Mouse (Mus musculus) right cerebral cortex, postnatal 36 days (tissue): ENCODE measurements around the gene Gm498.

ENCODE experiments used
- DNase-seq, 2 experiments: peaks; one replicate each; pipeline ENCODE4 v3.0.0; 2022; ENCODE audit warnings: low spot score in 2 of 2, mixed read lengths in 1 of 2

Gene Gm498

GRCm38 (mm10) chr7:143866538-143866937 lies at the start of gene Gm498:
Gm498 (plus strand) TSS chr7:143866838.
- DNase-seq, result no peak

GRCm38 (mm10) chr7:143819201-143819600 lies 47.4 kb upstream of the Gm498 start:
- DNase-seq, result no peak

GRCm38 (mm10) chr7:143821241-143821640 lies 45.4 kb upstream of the Gm498 start:
- no peak for DNase-seq

- peak; percentile 98 for DNase-seq
These were observed 44.0 kb upstream of the Gm498 start, which contains the start of the genes Nadsyn1 and Dhcr7 for GRCm38 (mm10) chr7:143822375-143823265. Nadsyn1 (minus strand) TSS chr7:143822849. Dhcr7 (plus strand) TSS chr7:143823145.

GRCm38 (mm10) chr7:143823266-143823605 lies 43.4 kb upstream of the Gm498 start:
- no peak for DNase-seq

GRCm38 (mm10) chr7:143826985-143827384 lies 39.7 kb upstream of the Gm498 start:
- no peak for DNase-seq

- DNase-seq, result peak; percentile 96 to 98
These were observed 36.9 kb upstream of the Gm498 start for GRCm38 (mm10) chr7:143829504-143830331.

GRCm38 (mm10) chr7:143830399-143830798 lies 36.2 kb upstream of the Gm498 start:
- DNase-seq, result no peak

GRCm38 (mm10) chr7:143832196-143832595 lies 34.4 kb upstream of the Gm498 start:
- DNase-seq, result no peak

- no peak for DNase-seq
These were observed 34.0 kb upstream of the Gm498 start for GRCm38 (mm10) chr7:143832611-143833010.

GRCm38 (mm10) chr7:143833581-143834190 lies 33.0 kb upstream of the Gm498 start:
- no peak for DNase-seq

GRCm38 (mm10) chr7:143834316-143834715 lies 32.3 kb upstream of the Gm498 start:
- DNase-seq, result no peak

- DNase-seq, result no peak
These were observed 31.7 kb upstream of the Gm498 start for GRCm38 (mm10) chr7:143834972-143835371.

GRCm38 (mm10) chr7:143837705-143838358 lies 28.8 kb upstream of the Gm498 start:
- DNase-seq, result no peak

GRCm38 (mm10) chr7:143840121-143840520 lies 26.5 kb upstream of the Gm498 start:
- no peak for DNase-seq

GRCm38 (mm10) chr7:143841301-143841700 lies 25.3 kb upstream of the Gm498 start:
- DNase-seq, result no peak

GRCm38 (mm10) chr7:143848127-143848767 lies 18.4 kb upstream of the Gm498 start:
- no peak for DNase-seq

GRCm38 (mm10) chr7:143848768-143849482 lies 17.7 kb upstream of the Gm498 start:
- no peak for DNase-seq

GRCm38 (mm10) chr7:143868874-143869273 lies 2.2 kb downstream of the Gm498 start:
- DNase-seq, result no peak

GRCm38 (mm10) chr7:143883717-143884116 lies 17.1 kb downstream of the Gm498 start:
- DNase-seq, result no peak
